Mouse (Mus musculus) gonadal fat pad, adult 2 months (tissue): ENCODE results near the gene Lix1. TPM values are rescaled to one million over a fixed set of nuclear protein-coding genes. Genes with fewer than 3 reads are reported as not detected.
"Not testable (repeated sequence)": the region's sequence is repeated elsewhere in the genome, so short reads cannot be mapped to it uniquely, and the experiment has no call there.

Experiments
- DNase-seq: peaks from one replicate; pipeline ENCODE4 v3.0.0-alpha.2; 2012; ENCODE audit warnings: low read depth
- polyA plus RNA-seq: library from polyadenylated mRNA; depleted of rRNA; stranded (reverse); fragments of >200 nt; gene quantifications from 2 replicates; pipeline ENCODE4 v1.2.3, GENCODE M21; 2012

Lix1 gene
- polyA plus RNA-seq, 1 experiment, result 0.89 TPM

DNA sequence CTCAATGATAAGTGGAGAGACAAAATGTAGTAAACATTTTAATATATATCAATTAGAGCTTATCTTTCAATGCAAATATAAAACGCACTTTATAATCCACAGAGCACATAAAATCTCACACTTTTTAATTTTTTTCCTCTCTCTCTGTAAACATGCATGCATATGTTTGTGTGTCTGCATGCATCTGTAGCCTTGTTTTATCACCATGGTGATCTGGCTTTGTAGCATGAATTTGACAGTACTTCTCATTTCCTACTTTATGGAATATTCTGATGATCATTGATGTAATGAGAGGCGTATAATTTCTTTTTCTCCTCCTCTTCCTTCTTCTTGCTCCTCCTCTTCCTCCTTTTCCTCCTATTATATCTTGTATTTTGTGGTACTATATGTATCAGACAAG, 9.7 kb downstream of the Lix1 start:
- no peak for DNase-seq

DNA sequence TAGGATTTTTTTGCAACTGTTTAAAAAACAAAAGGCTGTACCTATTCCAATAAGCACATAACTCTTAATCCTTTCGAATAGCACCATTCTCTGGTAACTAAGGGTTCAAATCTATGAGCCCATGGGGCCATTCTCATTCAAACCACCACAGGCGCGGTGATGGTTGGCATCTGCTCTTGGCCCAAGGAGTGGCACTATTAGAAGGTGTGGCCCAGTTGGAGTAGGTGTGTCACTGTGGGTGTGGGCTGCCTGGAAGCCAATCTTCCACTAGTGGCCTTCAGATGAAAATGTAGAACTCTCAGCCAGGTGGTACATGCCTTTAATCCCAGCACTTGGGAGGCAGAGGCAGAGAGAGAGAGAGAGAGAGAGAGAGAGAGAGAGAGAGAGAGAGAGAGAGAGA, 11.7 kb downstream of the Lix1 start:
- no peak for DNase-seq

DNA sequence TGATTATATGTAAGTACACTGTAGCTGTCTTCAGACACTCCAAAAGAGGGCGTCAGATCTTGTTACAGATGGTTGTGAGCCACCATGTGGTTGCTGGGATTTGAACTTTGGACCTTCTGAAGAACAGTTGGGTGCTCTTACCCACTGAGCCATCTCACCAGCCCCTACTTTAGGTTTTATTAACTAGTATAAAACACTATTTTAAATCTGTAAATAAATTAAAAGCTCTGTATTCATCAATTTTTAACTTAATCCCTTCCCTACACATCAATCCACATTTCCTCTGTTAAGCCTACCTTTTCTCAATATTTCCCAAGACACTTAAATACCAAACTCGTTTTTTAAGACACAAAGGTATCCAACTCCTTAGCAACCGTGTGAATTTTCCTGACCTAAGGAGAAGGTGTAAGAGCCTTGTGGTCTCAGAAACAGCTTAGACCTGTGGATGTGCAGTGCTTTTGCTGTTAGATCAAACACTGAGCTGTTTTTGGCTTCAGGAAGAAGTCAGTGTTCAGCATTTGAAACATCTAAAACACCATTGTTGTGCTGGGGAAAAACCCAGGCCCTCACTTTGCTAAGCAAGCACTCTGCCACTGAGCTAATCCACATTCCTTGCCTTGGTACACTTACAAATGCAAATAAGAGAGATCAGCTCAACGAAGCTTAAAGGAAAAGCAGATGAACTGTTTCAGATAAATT, 22.3 kb downstream of the Lix1 start:
- no peak for DNase-seq

DNA sequence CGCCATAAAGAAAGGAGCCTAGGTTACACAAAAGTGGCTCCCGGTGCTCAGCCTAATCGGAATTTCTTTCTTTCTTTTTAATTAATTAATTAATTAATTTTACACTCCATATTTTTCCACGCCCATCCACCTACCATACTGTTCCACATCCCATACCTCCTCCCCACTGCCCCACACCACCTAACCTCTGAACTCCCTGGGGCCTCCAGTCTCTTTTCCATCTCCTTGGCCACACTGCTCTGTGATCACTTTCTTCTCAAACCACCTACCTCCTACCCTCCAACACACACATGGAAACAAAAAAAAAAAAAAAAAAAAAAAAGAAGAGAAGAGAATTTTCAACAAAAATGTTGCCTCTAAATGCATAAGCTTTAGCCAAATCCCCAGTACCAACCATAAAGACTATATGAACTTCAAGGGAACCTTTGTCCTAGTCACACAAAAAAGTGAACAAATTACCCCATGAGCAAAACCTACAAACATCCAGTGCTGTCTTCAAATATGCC, 22.9 kb downstream of the Lix1 start:
- no peak for DNase-seq

DNA sequence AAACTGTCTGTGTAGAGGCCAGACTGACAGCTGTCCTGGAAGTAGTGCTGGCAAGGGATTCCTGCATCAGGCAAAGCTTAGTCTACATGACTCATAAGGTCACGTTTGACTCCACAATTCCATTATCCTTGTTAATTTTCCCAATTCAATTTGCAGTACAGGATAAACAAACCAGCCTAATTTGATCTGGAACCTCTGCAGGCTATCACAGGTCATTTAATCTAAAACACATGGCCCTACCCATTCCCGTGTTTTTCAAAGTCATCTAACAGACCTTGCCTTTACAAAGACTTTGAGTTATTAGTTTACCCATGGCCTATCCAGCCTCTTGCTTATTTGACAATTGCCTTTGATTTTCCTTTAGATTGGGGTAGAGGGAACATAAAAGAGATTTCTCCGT, 23.4 kb downstream of the Lix1 start:
- DNase-seq, result no peak

DNA sequence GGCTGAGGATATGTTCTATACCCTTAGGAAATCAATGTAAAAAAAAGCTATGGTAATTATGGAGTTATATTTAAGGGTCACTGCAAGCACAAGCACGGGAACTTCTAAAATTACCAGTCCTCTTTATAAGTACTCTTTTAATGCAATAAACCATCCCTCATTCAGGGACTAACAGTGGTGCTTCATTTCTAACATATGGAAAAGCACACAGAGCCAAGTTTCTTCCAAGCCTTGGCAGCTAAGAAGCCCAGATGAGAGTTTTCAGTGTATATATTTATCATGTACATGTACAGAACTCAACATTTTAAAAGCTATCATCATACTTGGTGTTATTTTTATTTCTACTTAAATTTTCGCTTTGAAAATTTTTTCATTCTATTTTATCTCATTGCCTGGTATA, 26.4 kb downstream of the Lix1 start:
- DNase-seq, result no peak

DNA sequence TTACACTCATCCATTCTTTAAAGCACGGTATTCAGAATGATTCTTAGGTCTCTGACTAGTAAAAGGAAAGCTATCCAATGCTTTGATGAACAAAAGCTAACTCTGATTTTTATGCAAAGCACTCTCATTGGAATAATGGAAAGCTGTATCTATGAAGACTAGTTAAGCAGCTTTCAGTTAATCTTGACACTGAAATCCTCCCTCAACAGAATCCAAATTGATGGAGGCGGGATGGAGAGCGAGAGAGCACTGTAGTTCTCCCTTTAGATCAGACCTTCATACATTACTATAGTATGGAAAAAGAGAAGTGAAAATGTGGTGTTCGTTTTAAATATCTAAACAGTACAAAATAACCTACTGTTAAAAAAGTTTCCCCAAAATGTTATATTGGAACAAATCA, 31.2 kb downstream of the Lix1 start:
- no peak for DNase-seq

DNA sequence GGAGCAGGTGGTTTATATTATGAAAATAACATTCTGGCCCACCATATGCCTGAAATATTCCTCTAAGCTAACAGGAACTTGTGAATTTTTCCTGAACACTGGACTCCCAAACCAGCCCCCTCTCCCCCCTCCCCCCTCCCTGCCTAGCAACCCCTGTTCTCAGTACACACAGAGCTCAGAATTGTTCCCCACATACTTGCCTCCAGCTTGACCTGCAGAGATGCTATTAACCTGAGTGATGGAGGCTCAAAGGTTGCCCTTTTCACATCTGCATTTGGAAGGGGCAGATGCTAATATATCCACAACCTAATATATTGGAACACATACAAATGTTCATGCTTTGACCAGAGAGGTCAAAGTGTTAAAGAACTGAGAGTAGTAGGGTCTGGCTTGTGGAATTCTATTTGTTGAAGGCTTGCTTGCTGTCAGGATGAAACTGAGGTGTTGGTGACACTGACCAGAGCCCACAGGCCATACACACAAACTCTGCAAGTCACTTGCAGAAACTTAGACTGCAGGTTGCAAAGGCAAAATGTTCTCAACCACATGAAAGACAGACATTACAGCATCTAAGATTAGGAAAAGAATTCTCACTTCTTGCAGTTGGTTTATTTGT, 36.2 kb downstream of the Lix1 start:
- no peak for DNase-seq

DNA sequence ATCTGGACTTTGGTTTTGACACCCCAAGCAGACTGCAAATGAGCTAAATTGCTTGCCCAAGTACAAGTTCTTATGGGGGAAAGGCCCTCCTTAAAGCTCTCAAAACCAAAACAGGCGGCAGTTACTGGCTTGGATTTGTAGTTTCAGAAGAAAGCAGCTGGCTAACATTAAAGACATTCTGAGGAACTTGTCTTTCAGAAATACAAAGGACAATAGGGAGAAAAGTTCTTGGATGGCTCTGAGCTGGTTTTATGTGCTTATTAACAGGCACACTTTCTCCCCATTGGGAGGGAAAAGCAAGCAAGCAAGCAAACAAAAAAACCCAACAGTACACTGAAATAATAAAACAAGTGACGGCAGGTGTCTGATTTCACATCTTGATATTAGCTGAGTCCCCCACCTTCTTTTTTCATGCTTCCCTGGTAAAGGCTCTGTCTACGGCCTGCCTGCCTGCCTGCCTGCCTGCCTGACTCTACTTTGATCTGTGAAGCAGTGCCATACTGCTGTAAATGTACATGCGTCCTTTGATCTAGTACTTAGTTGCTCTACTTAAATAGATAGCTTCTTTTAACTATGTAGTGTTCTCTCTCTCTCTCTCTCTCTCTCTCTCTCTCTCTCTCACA, 39.5 kb downstream of the Lix1 start:
- no peak for DNase-seq

DNA sequence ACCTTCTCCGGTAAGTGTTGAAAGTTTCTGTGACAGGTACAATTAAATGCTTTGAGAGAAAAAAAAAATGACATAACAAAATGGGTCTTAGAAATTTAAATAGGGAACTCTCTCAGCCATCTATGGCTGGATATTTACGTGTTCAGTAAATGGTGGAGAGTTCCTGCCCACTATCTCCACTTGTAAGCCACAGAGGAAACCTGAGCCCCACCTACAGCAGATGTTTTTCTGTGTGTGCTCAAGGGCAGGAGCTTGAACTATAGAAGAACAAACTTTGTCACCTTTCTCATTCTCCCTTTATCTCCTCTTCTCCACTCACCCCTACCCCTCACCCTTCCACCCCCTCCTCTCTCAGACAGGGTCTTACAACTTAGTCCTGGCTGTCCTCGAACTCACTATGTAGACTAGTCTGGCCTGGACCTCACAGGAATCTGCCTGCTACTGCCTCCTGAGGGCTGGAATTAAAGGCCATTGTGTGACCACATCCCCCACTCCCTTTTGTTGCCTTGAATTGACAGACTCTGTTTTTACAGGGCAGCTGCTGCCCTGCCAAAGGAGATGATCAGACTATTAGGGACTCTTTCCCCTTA, 41.9 kb downstream of the Lix1 start:
- DNase-seq, result no peak

DNA sequence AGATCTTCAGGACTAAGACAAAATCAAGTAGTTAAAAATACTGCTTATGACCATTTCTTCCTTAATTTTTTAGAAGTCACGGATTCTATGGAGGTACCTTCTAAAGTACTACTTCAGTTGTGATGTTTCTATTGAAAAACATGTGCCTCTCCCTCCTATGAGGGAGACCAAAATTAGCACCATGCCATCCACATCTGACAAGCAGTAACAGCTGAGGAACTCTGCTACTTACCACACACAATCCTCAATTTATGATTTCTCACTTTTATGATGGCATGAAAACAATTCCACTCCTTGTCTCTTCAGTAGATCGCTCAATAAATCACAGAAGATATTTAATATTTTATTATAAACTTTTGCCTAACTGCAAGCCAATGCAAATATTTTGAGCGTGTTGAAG, 44.2 kb downstream of the Lix1 start:
- DNase-seq, result no peak

DNA sequence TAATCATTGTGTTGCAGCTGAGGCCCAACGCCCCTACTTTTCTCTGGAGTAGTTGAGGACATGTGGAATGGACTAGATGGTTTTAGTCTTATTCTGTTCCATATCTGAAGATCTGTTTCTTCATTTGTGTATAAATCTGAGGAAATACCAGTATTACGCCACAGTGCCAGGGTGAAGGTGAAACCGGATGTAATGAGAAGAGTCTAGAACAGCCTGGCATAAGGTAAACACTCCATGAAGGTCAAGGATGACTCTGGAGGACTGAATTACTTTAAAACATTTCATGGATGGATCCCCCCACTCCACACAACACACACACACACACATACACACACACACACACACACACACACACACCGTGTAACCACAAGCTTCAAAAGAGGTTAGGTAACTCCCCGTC, 45.3 kb downstream of the Lix1 start:
- DNase-seq, result no peak

DNA sequence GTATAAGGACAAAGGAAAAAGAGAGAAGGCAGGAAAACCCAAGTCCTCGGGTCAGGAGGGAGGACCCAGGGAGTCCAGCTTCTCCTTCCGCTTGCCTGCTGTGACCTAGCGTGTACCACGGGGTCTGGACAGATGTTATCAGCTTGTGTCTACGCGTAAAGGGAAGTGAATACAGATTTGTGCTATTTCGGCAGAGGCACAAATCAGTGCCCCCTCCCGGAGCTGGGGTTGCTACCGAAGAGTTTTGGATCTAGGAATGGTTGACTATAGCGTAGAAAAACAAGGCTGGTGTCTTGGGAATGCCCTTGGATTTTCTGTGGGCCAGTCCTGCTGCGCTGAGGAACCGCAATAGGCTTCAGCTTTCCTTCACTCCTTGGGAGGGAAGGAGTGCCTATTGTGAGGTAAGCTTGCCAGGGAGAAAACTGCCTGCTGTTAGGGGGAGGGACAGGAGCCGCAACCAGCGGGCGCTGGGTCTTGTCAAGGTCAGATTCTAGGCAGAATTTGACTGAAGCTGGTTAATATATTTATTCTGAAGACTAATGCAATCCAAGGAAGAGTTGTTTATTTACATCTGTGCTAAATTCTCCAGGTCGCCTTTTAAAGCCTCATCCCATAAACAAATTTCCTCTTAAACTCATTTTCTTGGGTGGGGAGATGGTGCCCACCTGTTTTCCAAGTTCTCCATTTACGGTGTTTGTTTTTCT, 46.4 kb downstream of the Lix1 start:
- DNase-seq, result no peak

DNA sequence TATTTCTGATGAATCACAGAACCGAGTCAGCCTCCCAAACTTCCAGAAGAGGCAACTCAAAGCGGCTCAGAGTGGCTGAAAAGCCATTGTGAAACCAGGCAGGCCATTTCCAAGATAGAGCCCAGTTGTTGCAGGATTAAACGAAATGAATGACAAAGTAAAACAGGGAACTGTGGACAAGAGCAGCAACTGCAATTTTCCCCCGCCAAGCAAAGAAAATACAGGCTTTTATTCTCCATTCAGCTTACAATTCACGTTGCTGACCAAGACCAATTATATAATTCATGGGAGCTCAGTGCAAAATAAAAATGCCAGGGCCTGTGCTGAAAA, 46.9 kb downstream of the Lix1 start:
- DNase-seq, result no peak

DNA sequence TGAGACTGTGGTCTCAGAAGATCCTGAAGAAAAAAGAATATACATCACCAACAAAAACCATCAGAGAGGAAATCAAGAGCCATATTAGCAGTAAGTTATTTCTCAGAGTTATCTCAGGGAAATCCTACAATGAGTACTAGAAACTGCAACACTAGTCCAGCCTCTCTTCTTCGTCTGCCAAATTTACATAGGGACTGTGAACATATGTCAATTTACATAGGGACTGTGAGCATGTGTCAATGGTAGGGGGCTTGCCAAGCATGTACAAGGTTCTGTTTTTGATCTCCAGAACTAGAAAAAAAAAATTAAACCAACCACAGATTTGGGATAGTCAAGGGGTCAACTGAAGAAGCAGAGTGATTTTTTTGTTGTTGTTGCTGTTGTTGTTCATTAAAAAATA, 48.6 kb downstream of the Lix1 start:
- DNase-seq, result no peak

DNA sequence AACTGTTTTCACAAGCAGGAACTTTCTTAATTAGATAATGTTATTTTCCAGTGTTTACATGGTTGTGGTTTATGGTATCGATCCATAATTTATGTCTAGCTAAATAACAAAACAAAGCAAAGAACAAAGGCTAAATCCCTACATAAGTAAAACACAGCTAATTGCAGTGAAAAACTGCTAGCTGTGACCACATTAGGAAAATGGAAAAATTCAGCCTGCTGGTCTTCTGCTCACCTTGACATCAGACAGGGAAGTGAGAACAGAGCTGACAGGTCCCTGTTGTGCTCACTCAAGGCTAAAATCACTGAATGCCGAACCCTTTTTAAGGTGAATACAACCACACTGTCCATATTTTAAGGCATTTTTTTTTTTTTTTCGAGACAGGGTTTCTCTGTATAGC, 50.1 kb downstream of the Lix1 start:
- DNase-seq, result no peak

DNA sequence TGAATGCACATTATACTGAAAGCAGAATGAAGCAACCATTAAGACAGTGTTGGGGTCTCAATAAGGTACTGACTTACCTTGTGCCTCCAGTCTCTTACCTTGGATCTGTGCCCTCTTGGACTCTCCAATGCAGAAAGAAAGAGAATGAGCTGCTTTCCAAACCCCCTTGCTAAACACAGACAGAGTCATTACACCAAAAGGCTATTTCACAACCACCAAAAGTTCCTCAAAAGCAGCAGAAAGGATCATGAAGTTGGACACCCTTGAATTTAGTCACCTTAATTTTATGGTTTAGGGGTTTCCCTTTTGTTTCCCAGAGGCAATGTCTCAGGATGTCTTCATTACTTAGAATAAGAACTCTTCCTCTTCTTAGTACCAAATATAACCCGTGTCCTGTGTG, 52.1 kb downstream of the Lix1 start:
- no peak for DNase-seq

DNA sequence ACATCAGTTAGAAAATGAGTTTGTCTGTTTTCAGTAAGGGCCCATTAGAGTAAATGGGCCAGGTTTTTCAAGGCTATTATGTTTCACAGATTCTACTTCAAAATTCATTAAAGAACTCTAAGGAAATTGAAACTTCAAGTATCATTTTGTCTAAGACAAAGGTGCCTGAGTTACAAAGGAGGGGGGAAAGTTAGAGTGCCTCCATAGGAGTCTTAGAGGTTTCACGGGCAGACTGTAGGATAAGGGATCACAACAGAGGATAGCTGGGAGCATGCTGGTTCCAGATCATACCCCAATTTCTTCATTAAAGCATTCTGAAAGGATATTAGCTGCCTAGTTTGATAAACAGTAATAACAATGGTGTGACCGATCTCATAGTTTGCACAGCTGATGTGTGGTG, 83.3 kb downstream of the Lix1 start:
- no peak for DNase-seq

DNA sequence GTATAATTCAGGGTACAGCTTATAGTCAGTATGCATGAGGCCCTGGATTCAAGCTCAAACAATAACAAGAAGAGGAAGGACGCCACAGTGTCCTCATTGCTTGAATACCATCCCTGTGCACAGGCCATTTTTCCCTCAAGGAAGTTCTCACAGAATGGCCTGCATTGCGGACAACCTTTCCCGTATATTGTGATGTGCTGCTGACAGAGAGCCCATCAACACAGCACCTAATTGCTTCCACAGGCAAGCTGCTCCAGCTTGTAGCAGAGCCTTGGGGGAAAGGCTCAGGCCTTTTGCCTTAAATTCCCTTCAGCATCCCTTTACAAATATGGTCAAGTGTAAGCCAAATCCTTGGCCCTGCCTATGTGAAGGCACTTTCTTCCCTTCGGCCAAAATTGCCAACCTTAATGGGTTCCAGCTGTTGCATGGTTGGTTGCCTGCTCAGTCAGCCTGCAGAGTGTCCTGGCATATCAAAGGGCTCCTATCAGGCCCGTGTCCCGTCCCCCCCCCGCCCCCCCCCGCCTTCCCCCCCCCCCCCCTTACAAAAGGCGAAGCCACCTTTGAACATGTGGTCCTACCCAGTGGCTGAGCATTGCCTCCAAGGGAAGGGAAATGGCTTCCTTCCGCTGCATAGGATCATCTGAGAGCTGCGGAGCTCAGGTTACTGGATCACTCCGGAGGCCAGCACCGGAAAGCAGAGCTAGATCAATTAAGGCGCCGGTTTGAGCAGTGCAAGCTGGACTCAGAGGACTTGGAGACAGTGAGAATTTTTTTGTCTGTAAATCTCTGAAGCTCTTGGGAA, 88.5 kb downstream of the Lix1 start:
- DNase-seq, result no peak

DNA sequence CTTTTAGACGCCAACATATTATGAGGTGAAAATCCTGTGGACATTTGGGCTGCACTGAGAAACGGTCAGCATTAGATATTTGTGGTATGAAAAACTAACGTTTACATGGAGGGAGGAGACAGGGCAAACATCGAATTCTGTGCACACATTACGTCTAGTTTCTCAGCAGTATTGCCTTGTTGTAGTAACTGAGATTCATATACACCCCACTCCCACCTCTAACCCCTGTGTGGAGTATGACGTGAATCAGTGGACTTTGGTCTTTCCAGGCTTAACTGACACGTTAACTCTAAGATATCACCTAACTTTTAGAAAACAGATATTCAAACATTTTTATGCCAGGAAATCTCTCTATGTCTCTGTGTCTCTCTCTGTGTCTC, 89.1 kb downstream of the Lix1 start:
- no peak for DNase-seq

DNA sequence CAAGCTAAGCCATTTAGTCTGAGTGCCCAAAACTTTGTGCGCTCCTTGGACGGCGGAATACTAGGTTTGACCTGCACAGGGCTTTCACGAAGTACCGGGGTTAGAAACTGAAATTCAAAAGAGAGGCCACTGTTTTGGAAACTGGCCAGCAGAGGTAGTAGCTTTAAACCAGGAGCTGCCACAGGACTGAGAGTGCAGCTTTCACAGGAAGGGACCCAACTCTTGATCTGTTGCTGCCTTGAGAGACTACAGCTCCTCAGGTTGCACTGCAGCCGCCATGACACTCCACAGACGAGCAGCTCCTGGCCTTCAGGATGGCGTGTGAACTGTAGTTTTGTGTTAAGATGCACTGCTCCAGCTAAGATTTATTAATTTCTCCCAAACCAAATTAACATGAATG, 89.6 kb downstream of the Lix1 start:
- DNase-seq, result no peak

DNA sequence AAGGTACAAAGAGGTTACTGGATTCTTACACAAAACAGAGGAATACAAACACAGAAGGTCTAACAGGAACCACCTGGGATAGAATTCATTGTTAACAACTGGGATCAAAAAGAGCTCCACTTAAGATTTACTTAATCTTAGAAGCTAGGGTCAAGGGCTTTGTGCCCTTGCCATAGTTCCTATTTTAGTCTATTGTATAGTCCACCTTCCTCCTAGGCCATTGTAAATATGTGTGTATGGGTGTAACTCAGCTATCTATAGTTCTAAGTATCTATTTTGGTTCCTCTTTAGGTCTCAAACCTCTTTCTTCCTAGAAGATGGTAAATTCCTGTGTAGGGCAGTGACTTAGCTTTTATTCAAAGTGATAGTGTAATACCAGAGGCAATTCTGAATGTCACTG, 93.8 kb downstream of the Lix1 start:
- not testable (repeated sequence) for DNase-seq
